Mouse (Mus musculus): ENCODE measurements around the gene Tgfb1. TPM values are rescaled to one million over a fixed set of nuclear protein-coding genes. Genes with fewer than 3 reads are reported as not detected.

Tgfb1 gene
- total RNA-seq (2021), result 10 to 100 TPM; 47.3 to 48.9 TPM
- long read RNA-seq, experiment 1, transcript Tgfb1-201 (7 exons, 2,175 nt), result major isoform, 27 of 33 reads
- long read RNA-seq, experiment 1, partial matches to known transcripts, result 5 of 33 reads
- long read RNA-seq, experiment 1, other reads (novel, unspliced or antisense), result 1 of 33 reads
- long read RNA-seq, experiment 2, transcript Tgfb1-201 (7 exons, 2,175 nt), result major isoform, 28 of 29 reads
- long read RNA-seq, experiment 2, partial matches to known transcripts, result 0 of 29 reads
- long read RNA-seq, experiment 2, other reads (novel, unspliced or antisense), result 1 of 29 reads

DNA sequence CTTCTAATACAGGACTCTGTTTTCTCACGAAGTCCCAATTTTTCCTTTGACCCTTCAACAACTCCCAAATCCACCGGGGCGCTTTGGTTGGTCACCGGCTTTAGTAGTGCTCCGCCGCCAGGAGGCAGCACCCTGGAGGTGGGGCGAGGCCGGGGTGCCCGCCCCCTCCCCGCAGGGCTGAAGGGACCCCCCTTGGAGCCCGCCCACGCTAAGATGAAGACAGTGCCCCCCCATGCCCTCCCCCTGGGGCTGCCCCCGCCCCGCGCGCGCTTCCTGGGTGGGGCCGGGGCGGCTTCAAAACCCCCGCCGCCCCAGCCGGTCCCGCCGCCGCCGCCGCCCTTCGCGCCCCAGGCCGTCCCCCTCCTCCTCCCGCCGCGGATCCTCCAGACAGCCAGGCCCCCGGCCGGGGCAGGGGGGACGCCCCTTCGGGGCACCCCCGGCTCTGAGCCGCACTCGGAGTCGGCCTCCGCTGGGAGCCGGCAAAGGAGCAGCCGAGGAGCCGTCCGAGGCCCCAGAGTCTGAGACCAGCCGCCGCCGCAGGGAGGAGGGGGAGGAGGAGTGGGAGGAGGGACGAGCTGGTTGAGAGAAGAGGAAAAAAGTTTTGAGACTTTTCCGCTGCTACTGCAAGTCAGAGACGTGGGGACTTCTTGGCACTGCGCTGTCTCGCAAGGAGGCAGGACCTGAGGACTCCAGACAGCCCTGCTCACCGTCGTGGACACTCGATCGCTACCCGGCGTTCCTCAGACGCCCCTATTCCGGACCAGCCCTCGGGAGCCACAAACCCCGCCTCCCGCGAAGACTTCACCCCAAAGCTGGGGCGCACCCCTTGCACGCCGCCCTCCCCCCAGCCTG, at the start of gene Tgfb1:
Gene Tgfb1, plus strand, starts transcription at position 323 of the 852 bp plus-strand sequence.
- DNase-seq (ENCODE audit: low spot score in 2 of 2), result peak; percentile 40 to 59

DNA sequence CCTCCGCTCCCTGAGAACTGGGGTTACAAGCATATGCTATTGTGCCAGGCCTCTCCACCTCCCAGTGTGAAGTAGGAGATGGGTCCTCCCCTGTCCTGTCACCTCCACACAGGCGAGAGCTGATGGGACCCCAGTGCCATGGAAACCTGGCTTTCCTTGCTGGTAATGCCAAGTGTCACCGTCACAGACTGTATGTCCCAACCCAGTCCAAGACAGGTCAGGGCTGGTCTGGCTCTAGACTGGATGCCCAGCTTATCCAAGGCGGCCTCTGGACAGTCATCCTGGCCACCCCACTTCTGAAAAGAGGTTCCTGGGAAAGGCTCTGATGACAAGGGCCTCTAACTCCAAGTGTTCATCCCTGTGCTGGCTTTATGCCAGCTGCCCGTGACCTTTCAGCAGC, 49.7 kb upstream of the Tgfb1 start:
- no peak for DNase-seq (ENCODE audit: low spot score in 2 of 2)

DNA sequence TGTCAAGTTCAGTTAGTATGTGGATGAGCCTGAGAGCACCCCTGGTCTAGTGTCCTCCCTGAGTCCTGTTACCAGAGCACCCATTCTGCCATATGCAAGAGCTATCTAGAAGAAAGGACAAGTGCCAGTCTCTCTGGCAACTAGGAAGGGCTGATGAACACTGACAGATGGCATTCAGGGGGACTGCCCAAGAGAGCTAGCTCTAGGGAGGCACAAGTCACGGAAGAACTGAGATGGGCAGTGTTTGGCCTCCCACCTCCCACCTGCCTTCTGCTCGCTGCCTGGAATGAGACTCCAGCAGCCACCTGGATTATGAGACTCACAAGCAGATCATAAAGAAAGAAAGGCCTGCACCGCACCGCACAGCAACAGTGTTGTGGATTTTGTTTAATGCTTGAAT, 47.0 kb upstream of the Tgfb1 start:
- DNase-seq (ENCODE audit: low spot score in 2 of 2), result no peak

DNA sequence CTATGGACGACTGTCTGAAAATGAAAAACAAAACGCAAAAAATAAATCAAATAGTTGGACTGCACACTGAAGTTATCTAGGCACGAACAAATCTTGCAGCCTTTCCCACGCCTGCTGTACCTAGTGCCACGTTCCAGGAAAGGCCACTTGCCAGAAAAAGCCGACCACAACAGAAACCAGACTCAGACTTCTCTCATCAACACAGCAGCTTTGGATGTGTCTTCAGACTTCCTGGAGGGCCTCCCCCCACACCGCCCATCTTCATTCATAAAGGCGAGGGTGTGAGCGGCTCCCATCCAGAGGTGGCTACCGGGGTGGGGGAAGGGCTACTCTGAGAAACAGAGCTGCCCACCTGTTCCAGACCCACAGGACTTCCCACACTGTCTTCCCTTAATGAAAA, 42.7 kb upstream of the Tgfb1 start:
- DNase-seq (ENCODE audit: low spot score in 2 of 2), result no peak

DNA sequence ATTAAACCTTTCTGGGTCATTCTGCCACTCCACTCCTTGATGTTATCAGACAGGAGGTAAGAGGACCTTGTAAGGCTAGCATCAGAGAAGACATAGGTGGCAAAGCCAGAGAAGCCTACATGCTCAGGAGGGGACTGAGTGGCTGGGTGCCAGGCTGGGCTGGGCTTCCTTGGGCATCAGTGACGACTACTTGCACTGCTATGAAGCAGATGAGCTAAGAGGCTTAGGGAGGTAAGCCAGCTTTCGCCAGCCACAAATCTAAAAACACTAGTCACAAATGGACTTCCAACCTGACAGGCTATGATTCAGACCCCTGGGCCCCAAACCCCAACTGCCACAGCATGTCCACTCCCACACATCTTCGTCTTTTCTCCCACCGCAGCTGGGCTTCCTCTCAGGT, 42.2 kb upstream of the Tgfb1 start:
- DNase-seq (ENCODE audit: low spot score in 2 of 2), result no peak

DNA sequence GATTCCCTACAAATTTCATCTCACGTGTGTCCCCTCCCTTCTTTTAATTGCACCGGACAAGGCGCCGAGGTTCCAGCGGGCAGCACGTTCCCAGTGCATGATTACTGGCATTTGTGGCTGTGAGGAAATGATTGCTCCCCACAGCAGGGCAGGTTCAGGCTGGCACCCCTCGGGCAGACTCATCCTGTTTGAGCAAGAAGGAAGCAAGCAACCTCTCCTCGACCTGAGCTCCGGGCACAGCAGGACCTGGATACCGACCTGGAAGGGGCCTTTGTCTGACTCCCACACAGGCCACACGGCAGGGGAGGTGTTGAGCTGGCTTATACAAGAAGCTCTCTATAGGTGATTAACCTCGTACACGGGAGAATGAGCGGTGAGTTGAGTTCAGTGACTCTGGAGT, 41.7 kb upstream of the Tgfb1 start:
- DNase-seq (ENCODE audit: low spot score in 2 of 2), result no peak

DNA sequence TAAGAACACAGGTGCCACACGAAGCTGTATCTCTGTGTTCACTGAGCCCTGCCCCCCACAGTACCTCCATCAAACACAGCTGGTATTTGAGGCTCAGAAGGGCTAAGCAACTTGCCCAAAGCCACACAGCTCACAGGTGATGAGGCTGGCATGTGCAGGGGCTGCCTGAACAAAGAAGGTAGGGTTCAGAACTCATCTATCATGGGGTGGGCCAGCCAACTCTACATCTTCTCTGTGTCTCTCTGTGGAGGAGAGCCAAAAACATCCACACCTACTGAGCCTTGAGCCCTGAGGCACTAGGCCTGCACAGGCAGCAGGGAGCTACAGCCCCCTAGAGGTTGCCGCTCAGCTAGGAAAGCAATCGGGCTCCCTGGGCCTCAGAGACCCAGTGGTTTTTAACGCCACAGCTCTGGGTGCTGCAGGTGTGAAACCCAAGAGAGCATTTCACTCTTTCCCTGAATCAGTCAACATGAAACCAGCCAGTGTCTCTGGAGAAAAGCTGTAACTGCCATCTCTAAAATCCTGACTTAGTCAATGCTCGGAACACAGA, 39.2 kb upstream of the Tgfb1 start:
- no peak for DNase-seq (ENCODE audit: low spot score in 2 of 2)

DNA sequence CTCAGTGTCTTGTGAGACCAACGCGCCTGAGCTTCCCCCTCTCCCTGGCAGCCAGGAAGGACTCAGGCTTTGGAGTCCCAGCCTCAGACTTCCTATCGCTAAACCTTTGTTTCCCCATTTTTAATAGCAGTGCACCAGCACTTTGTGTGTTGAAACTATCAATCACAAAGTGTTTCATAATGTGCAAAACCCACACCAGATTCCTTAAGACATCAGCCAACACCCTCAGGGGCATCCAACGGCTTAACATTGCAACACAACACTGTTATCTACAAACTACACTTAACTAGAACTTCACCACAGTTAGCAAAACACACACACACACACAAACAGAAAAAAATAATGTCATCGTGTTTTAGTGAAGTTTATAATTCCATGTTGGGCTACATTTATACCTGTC, 37.0 kb upstream of the Tgfb1 start:
- DNase-seq (ENCODE audit: low spot score in 2 of 2), result no peak

DNA sequence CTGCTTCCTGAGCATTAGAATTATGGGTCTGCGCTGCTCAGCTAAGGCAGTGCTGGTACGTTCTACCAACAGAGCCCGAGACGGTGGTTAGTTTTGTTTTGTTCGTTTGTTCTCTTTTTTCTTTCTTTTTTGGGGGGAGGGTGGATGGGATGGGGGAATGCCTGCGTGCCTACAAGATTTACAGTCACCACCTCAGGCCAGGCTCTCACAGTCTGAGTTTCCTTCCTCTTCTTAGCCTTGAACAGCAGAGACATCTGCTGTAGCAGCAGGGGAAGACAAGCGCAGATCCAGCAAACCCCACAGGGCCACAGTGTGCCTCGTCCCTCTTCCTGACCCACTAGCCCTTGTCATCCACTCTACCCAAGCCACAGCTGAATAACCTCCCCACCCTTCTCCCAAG, 35.5 kb upstream of the Tgfb1 start:
- DNase-seq (ENCODE audit: low spot score in 2 of 2), result no peak

DNA sequence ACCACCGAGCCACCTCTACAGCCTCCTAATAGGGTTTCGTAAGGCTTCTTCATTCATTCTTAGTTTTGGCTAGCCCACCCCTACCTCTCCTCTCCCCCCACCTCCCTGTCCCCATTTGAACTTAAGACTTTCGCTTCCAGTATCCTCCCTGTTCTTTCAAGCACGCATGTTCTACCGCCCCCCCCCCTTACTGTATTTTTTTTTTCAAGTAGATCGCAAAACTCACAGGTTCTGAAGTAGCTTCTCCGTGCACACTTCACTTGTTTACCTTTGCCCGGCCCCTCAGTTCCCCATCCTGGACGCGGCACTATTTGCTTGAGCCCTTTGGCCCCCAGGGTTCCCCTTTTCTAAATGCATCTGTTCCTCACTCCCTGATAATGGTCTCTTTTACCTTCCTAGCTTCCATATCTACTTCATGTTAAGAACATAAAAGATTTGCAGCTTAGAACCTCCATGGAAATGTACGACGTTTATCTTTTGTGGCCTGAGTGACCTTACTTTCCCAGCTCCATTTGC, 34.5 kb upstream of the Tgfb1 start:
- DNase-seq (ENCODE audit: low spot score in 2 of 2), result no peak

DNA sequence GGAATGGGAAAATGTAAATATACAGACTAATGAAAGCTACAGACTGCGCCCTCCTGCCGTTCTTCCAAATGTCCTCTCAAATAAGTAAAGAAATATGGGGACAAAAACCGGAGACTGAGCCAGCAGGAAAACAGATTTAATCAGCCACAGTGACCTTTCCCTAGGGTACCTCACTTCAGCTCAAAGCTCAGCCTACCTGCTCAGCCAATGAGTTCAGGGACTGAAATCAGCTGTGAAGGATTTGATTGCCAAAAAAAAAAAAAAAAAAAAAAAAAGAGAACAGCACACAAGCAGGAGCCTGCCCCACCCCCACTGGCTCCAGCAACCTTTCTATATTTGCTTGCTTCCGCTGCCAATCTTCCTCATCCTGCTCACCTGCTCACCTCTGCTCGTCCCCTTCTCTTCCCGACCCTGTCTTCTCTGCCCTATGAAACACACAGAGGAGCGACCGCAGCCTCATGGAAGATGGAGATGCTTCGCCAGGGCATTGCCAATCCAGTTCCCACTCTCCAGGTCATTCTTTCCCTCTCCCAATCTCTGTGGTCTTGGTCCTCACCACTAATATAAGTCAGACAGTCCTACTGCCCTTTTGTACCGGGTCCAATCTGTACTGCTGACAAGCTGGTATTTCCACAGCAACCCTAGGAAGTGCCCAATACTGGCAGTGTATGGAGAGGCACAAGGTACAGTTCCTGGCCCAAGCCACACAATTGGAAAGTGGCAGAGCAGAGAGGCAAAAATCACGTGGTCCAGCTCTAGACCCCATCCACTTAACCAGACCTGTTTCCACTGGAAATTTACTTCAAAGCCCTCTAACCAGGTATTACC, 31.0 kb upstream of the Tgfb1 start:
- no peak for DNase-seq (ENCODE audit: low spot score in 2 of 2)

DNA sequence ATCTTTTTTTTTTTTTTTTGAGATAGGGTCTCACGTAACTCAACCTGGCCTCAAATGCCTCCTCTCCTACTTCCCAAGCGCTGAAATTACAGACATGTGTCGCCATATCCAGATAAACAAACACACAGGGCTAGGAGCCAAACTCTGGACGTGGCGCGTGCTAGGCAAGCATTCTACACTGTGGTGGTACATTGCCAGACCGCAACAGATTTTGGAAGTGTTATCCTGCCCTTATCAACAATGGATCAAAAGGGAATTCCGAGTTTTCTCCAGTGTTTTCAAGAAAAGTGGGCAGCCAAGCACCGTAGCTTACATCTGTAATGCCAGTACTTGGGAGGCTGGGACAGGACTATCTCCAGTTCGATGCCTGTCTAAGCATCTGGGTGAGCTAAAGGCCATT, 29.0 kb upstream of the Tgfb1 start:
- no peak for DNase-seq (ENCODE audit: low spot score in 2 of 2)

DNA sequence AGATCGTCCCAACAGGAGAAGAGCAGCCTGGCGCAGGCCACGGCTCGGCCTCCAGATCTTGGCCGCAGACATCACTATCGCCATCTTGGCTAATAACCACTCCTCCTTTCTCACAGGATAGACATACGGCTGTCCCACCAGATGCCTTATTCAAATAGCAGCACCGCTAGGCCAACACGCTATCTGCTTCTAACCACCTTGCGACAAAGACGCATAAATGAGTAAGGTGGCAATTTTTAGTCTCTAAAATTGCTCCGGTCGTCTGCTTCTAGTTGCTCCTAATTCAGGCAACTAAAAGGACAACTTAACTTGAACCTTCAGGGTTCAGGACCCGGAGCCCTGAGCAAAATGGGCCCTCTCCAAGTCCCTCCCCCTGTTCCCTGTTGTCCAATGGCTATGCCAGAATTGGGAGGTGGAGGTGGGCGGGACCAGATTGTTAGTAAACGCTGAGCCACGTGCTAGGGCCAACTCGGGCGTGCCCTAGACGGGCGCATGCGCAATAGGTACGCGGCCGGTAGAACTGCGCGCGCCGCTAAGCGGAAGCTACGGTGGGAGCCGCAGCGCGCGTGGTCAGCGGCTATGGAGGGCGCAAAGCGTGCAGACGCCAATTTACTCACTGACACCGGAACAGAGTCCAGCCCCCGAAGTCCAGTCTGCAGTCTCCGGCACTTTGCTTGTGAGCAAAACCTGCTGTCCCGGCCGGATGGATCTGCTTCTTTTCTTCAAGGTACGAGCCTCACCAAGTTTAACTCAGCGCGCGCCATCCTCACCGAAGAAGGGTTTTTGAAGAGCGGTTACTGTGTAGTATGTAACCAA, 27.9 kb upstream of the Tgfb1 start, which contains the start of the genes Bckdha and Exosc5:
Gene Bckdha, minus strand, starts transcription at position 325 of the 816 bp plus-strand sequence.
Gene Exosc5, plus strand, starts transcription at position 508 of the 816 bp plus-strand sequence.
- peak; percentile 84 to 96 for DNase-seq (ENCODE audit: low spot score in 2 of 2)

DNA sequence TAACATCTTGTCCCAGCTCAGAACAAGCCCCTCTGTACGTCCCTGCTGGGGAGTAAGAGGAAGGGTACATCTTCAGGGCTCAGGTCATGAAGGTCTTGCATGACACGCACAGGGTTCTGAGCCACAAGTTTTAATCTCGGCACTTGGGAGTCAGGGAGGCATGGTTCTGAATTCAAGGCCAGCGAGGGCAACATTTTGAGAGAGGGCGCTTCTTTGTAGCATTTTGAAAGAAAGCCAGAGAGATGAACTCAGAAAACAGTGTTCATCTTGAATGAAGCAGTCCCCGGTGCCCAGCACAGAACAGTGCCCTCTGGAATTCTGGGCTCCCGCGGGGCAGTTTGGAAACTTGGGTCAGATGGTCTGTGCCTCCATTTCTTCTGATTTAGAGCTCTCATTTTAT, 20.4 kb upstream of the Tgfb1 start:
- DNase-seq (ENCODE audit: low spot score in 2 of 2), result no peak

DNA sequence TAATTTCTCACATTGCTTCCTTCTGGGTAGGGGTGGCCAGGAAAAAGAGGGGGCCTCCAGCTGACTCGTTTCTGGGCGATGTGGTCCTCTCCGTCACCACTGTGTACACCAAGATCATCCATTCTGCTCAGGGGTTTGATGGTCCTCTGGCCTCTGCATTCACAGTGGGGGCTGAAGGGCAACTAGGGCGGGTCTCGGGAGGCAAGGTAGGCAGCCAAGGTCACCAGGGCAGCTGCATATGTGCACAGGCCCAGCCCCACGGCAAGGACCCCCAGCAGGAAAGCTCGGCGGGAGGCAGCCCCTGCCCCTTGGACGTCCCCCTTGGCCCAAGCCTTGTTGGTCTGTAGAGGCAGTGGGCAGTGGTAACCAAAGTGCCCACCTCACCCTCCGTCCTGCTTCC, 17.6 kb upstream of the Tgfb1 start:
- no peak for DNase-seq (ENCODE audit: low spot score in 2 of 2)

DNA sequence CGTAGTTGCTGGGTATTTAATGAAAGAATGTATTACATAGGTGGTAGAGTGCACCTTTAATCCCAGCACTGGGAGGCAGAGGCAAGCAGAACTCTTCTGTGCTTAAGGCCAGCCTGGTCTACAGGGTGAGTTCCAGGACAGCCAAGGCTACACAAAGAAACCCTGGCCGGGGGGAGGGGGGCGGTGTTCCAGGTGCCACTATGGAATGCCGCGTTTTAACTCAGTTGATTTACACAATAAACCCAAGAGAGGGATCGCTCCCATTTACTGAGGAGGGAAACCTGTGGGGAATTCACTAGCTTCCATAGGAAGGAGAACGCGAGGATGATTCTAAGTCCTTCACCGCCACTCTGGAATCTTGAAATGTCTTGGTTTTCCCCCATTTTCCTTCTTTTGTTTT, 17.2 kb upstream of the Tgfb1 start:
- no peak for DNase-seq (ENCODE audit: low spot score in 2 of 2)

DNA sequence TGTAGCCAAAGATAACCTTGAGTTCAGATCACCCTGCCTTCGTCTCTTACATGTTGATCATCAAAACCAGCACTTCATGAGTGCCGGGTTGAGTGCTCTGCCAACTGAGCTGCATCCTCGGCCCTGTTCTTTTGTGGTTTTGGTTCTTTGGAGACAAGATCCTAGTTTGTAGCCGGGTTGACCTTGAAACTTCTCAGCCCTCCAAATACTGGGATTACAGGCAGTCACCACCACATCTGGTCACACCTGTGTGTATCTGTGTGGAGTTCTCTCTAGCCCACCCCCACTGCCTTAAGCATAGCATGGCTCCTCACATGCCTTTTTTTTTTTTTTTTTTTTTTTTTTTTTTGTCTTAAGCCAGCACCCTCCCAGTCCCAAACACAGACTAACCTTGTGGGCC, 16.7 kb upstream of the Tgfb1 start:
- no peak for DNase-seq (ENCODE audit: low spot score in 2 of 2)

DNA sequence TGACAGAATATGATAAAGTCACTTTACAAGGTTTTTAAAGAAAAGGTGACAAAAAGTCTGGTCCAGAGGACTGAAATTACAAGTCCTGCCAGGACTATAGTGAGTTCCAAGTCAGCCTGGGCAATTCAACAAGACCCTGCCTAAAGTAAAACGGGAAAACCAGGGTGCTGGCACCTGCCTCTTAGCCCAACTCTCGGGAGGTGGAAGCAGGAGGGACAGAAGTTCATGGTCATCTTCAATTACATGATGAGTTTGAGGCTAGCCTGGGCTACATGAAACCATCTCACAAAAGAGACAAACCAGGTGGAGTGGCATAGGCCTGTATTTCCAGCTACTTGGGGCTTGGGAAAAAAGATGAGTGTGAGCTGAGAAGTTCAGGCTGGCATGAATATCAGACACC, 15.1 kb upstream of the Tgfb1 start:
- DNase-seq (ENCODE audit: low spot score in 2 of 2), result no peak

DNA sequence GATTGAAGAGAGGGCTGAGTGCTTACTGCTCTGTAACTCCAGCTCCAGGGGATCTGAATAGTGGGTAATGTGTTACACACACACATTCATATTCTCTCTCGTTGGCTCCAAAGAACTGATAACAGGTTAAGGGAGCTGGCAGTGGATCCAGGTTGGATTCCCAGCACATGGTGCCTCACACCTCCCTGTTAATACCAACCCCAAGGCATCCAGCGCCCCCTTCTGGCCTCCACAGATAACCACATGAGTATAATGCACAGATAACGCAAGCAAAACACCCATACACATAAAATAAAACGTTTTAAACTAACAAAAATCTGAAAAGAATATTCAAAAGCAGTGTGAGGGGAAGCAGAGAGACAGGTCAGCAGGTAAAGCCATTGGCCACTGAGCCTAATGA, 14.4 kb upstream of the Tgfb1 start:
- DNase-seq (ENCODE audit: low spot score in 2 of 2), result no peak

DNA sequence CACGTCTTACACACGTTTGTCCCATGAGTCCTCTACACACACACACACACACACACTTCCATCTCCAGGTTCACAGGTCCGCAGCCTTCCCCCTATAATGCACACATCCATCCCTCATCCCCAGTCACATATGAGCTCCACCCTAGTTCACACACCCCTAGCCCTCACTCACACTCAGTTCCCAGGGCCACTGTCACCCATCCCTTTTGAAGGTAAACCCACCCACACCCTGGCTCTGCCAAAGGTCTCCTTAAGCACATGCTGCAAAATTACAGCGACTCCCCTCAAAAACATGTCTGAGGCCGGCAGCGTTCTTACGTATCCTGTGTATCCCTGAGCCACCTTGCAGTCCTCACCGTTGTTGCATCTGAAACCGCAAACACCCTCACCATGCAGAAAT, 12.5 kb upstream of the Tgfb1 start:
- no peak for DNase-seq (ENCODE audit: low spot score in 2 of 2)
